Mouse (Mus musculus) liver, postnatal 0 days (tissue): Measurements from ENCODE around the gene Cd5. TPM values are rescaled to one million over a fixed set of nuclear protein-coding genes. Genes with fewer than 3 reads are reported as not detected.

Source experiments
- ATAC-seq: fragments of 200-750 bp; cut with Nextera tagmentation; 2 replicates; pipeline ENCODE4 v1.8.0; 2017; ENCODE audit warnings: mild to moderate bottlenecking, moderate library complexity
- DNase-seq: peaks from one replicate; pipeline ENCODE4 v3.0.0-alpha.2; 2016
- H3K27ac ChIP-seq: fragments of 300-500 bp; sonication (generic); 2 replicates; pipeline ENCODE4 v1.5.1; 2014; ENCODE audit warnings: antibody characterized with exemption, moderate library complexity, mild to moderate bottlenecking, low read depth
- H3K27me3 ChIP-seq: fragments of 300-500 bp; sonication (generic); 2 replicates; pipeline ENCODE4 v1.6.1; 2014; ENCODE audit warnings: low read length, control low read depth, mixed read lengths; ENCODE audit not compliant: insufficient read depth
- H3K36me3 ChIP-seq: fragments of 300-500 bp; sonication (generic); replicated peaks from 2 replicates; pipeline ENCODE4 v1.6.1; 2014; ENCODE audit warnings: mild to moderate bottlenecking, control low read depth, low read length, moderate library complexity, mixed read lengths; ENCODE audit not compliant: insufficient read depth
- H3K4me1 ChIP-seq: fragments of 300-500 bp; sonication (generic); 2 replicates; pipeline ENCODE4 v1.6.1; 2014; ENCODE audit warnings: antibody characterized with exemption, mild to moderate bottlenecking, control low read depth; ENCODE audit not compliant: insufficient read depth
- H3K4me2 ChIP-seq: fragments of 300-500 bp; sonication (generic); 2 replicates; pipeline ENCODE4 v1.6.1; 2014; ENCODE audit warnings: low read depth, mild to moderate bottlenecking, low read length, moderate library complexity, mixed read lengths
- H3K4me3 ChIP-seq: fragments of 300-500 bp; sonication (generic); 2 replicates; pipeline ENCODE4 v1.5.1; 2014; ENCODE audit warnings: low read depth, low read length
- H3K9ac ChIP-seq: fragments of 300-500 bp; sonication (generic); replicated peaks from 2 replicates; pipeline ENCODE4 v1.6.1; 2014; ENCODE audit warnings: mild to moderate bottlenecking, moderate library complexity
- H3K9me3 ChIP-seq: fragments of 300-500 bp; sonication (generic); 2 replicates; pipeline ENCODE4 v1.6.1; 2016; ENCODE audit warnings: mild to moderate bottlenecking, control low read depth, low read length, mixed read lengths
- CTCF ChIP-seq: sonication (generic); IDR thresholded peaks from 2 replicates; pipeline ENCODE4 v1.5.1; 2016; ENCODE audit warnings: antibody characterized with exemption, low read depth
- EP300 ChIP-seq: IDR thresholded peaks from 2 replicates; pipeline ENCODE4 v1.6.1; 2016; ENCODE audit warnings: antibody characterized with exemption, low read depth, mild to moderate bottlenecking
- WGBS: fragments of 180-500 bp; shearing (Covaris S2); extraction: QIAGEN DNeasy Blood & Tissue Kit; methylation state at CpG from one replicate; pipeline ENCODE4 v1.1.7; 2014; ENCODE audit not compliant: insufficient replicate concordance; 5-methylcytosine and 5-hydroxymethylcytosine counted together
- polyA plus RNA-seq: library from polyadenylated mRNA; unstranded; fragments of >200 nt; fragmentation: Nextera tagmentation; extraction: Ambion mirVana; gene quantifications from 2 replicates; pipeline ENCODE4 v1.2.1, GENCODE M21; 2015

The Cd5 gene
- polyA plus RNA-seq, 1 experiment from 2014 or later: 0.16 TPM

- Histone ChIP-seq H3K9ac (no peak overlapping the region), H3K27me3 (no peaks in the 10 kb centered on the region), H3K27ac (no peak overlapping the region), H3K36me3 (no peaks in the 10 kb centered on the region), H3K4me2 (no peak overlapping the region), H3K9me3 (no peaks in the 10 kb centered on the region), H3K4me3 (no peak overlapping the region), H3K4me1 (peaks cover 2% of the 10 kb centered on the region; the same call in 1 of the 2 replicates)
- ATAC-seq (no peak), DNase-seq (no peak)
- no peak for TF ChIP-seq EP300
- TF ChIP-seq CTCF: no peak
- WGBS: 70% methylated on average over 2 of the region's 2 CpGs
Measured at GRCm38 (mm10) chr19:10719751-10720150, 19.1 kb downstream of the Cd5 start.

DNA sequence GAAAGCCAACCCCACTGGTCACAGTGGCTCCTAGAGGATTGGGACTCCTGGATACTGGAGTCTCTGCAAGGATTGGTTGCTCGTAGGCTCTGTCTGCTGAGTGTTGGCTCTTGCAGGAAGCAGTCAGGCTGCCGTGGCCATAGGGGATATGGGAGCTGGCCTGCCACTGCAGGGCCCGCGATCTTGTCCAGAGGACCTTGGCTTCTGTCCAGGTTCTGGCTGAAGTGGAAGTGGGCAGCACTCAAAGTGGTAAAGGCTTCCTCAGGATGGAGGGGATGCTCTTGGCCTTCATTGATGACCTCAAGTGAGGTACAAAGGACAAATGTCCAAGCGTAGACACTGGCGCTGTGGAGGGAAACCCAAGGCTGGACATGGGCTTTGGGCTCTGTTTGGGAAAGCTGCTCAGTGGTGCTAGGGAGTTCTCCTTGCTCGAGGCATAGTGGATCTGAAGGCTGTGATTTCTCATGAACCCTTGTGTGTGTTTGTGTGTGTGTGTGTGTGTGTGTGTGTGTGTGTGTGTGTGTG lies 20.5 kb downstream of the Cd5 start:
- no peak for TF ChIP-seq CTCF
- no peak for TF ChIP-seq EP300

GRCm38 (mm10) chr19:10715476-10715875 lies 23.3 kb downstream of the Cd5 start:
- Histone ChIP-seq H3K4me1 (no peaks in the 10 kb centered on the region), H3K9me3 (no peaks in the 10 kb centered on the region), H3K4me3 (no peak overlapping the region), H3K36me3 (peaks cover 31% of the 10 kb centered on the region), H3K27me3 (no peaks in the 10 kb centered on the region), H3K9ac (no peak overlapping the region), H3K4me2 (no peak overlapping the region), H3K27ac (no peak overlapping the region)
- ATAC-seq: no peak
- no peak for TF ChIP-seq CTCF
- TF ChIP-seq EP300: no peak
- DNase-seq: no peak
- WGBS: 87% methylated on average over 6 of the region's 6 CpGs

More for the DNA sequence above, 20.5 kb downstream of the Cd5 start:
- ATAC-seq: no peak
- H3K9me3 ChIP-seq: no peaks in the 10 kb centered on the region
- H3K4me1 ChIP-seq: peaks cover 2% of the 10 kb centered on the region; the same call in 1 of the 2 replicates
- no peak for DNase-seq
- H3K27me3 ChIP-seq: no peaks in the 10 kb centered on the region
- H3K4me3 ChIP-seq: no peak overlapping the region
- no peak overlapping the region for H3K9ac ChIP-seq
- WGBS: 62% methylated on average over 7 of the region's 7 CpGs
- no peak overlapping the region for H3K27ac ChIP-seq
- H3K36me3 ChIP-seq: peaks cover 7% of the 10 kb centered on the region
- H3K4me2 ChIP-seq: no peak overlapping the region

DNA sequence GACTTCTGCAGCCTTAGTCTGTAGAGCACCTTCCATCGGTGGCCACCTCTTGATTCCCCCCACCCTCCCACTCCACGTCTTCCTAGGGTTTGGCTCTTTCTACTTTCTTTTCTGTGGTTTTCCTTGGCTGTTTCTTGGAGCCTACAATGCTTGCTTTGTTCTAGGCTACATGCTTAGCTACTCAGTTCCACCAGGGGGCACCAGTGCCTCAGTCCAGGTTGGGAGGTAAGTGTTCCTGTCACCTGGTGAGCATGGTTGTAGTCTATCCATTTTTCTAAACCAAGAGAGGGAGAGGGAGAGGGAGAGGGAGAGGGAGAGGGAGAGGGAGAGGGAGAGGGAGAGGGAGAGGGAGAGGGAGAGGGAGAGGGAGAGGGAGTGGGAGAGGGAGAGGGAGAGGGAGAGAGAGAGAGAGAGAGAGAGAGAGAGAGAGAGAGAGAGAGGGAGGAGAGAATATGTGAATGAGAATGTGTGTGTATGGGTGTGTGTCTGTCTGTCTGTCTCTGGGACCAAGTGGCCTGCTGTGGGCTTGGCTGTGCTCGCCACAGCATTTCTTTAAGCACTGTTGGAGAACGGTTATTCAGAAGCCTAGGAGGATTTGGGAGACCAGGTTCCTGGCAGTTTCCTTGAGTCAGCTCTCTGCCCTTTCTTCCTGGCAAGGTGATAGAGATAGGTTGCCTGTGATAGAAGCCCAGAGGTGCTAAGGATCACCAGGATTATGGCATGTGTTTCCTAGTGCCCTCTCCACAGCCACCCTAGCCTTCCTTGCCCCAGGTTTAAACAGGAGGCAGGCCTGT lies 23.9 kb downstream of the Cd5 start:
- no peaks in the 10 kb centered on the region for H3K27me3 ChIP-seq
- H3K36me3 ChIP-seq: peaks cover 36% of the 10 kb centered on the region
- WGBS: 51% methylated on average over 4 of the region's 4 CpGs
- DNase-seq (peak; percentile 77), ATAC-seq (0 out of 2 replicates have a peak, but pooled peaks have one; percentile 30)
- no peak overlapping the region for H3K4me2 ChIP-seq
- no peak overlapping the region for H3K27ac ChIP-seq
- peak; percentile 88 for TF ChIP-seq CTCF
- TF ChIP-seq EP300: no peak
- no peak overlapping the region for H3K4me3 ChIP-seq
- no peaks in the 10 kb centered on the region for H3K9me3 ChIP-seq
- no peak overlapping the region for H3K9ac ChIP-seq
- H3K4me1 ChIP-seq: peaks cover under 1% of the 10 kb centered on the region; the same call in 1 of the 2 replicates

DNA sequence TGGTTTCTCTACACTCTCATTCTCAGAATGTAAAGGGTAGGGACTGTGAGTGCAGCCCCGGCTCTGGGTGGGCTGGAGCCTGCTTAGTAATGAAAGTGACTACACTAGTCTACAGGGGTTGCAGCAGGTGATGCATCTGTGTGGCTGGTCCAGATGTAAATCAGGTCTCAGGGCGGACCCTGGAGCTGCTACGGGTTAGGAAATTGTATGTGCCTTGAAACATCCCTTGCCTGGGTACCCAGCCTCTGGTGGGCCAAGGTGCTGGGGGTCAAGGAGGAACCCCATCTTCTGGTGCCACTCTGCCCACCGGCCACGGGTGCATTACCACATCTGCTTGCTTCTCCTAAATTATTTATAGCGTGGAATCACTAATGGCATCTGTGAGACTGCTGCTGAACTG lies 24.6 kb downstream of the Cd5 start:
- peaks cover 6% of the 10 kb centered on the region for H3K4me1 ChIP-seq
- H3K36me3 ChIP-seq: peaks cover 36% of the 10 kb centered on the region
- WGBS: 77% methylated on average over 6 of the region's 6 CpGs
- H3K9ac ChIP-seq: no peak overlapping the region
- ATAC-seq (no peak), DNase-seq (no peak)
- no peak overlapping the region for H3K4me2 ChIP-seq
- no peaks in the 10 kb centered on the region for H3K27me3 ChIP-seq
- no peaks in the 10 kb centered on the region for H3K9me3 ChIP-seq
- H3K4me3 ChIP-seq: no peak overlapping the region
- TF ChIP-seq EP300 (no peak), CTCF (no peak)
- no peak overlapping the region for H3K27ac ChIP-seq

DNA sequence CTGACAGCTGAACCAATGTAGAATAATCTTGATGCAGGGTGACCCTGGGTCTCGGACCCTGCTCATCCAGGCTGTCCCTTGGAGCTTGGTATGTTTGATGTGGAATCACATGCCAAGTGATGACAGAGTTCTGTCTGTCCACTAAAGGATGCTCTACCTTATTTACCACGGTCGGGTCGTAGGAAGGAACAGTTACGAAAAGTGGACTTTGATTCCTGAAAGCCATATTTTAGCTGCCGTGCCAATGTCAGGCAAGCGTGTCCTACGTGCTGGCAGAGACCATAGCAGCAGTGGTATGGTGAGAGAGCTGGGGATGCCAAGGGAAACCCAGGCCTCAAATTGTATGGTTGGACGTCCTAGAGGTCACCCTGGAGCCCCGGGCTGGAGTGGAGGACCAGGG lies 25.3 kb downstream of the Cd5 start:
- H3K9me3 ChIP-seq: no peaks in the 10 kb centered on the region
- ATAC-seq (peak; percentile 9), DNase-seq (no peak)
- TF ChIP-seq CTCF (no peak), EP300 (no peak)
- peaks cover 9% of the 10 kb centered on the region for H3K4me1 ChIP-seq
- no peak overlapping the region for H3K9ac ChIP-seq
- WGBS: 75% methylated on average over 10 of the region's 10 CpGs
- no peak overlapping the region for H3K4me3 ChIP-seq
- H3K4me2 ChIP-seq: no peak overlapping the region
- H3K27ac ChIP-seq: no peak overlapping the region
- peaks cover 36% of the 10 kb centered on the region for H3K36me3 ChIP-seq
- H3K27me3 ChIP-seq: no peaks in the 10 kb centered on the region
